Mouse (Mus musculus) kidney, postnatal 36 days (tissue): ENCODE results near the gene Rtl8a.
"Not testable (repeated sequence)": the region's sequence is repeated elsewhere in the genome, so short reads cannot be mapped to it uniquely, and the experiment has no call there.

Experiments
- DNase-seq, 2 experiments: peaks; one replicate each; pipeline ENCODE4 v3.0.0; 2021 to 2022; ENCODE audit warnings: mixed read lengths in 2 of 2

Gene Rtl8a

GRCm38 (mm10) chrX:53642980-53643961 is at the start of gene Rtl8a:
Gene Rtl8a (minus strand): TSS chrX:53643682.
- peak; percentile 85 to 88 for DNase-seq

- no peak for DNase-seq
Measured at GRCm38 (mm10) chrX:53693141-53693540, 49.7 kb upstream of the Rtl8a start.

- DNase-seq = no peak
Measured at GRCm38 (mm10) chrX:53692065-53692464, 48.6 kb upstream of the Rtl8a start.

- peak; percentile 23 to 45 for DNase-seq
Measured at GRCm38 (mm10) chrX:53684676-53685075, 41.2 kb upstream of the Rtl8a start.

GRCm38 (mm10) chrX:53682650-53683049 is 39.2 kb upstream of the Rtl8a start:
- peak in 1 of 2 experiments; percentile 5 for DNase-seq

- DNase-seq = peak; percentile 54 to 86
Measured at GRCm38 (mm10) chrX:53676943-53677342, 33.5 kb upstream of the Rtl8a start.

GRCm38 (mm10) chrX:53670696-53671095 is 27.2 kb upstream of the Rtl8a start:
- not testable (repeated sequence) for DNase-seq

GRCm38 (mm10) chrX:53670294-53670693 is 26.8 kb upstream of the Rtl8a start, which contains the start of gene Rtl8b:
Gene Rtl8b (minus strand): TSS chrX:53670408.
- peak; percentile 84 to 88 for DNase-seq

GRCm38 (mm10) chrX:53669557-53670270 is 26.2 kb upstream of the Rtl8a start:
- not testable (repeated sequence) for DNase-seq

GRCm38 (mm10) chrX:53652917-53653316 is 9.4 kb upstream of the Rtl8a start:
- not testable (repeated sequence) for DNase-seq

- peak; percentile 1 to 9 for DNase-seq
Measured at GRCm38 (mm10) chrX:53645885-53646284, 2.4 kb upstream of the Rtl8a start.

- not testable (repeated sequence) for DNase-seq
Measured at GRCm38 (mm10) chrX:53642604-53642979, 890 bp downstream of the Rtl8a start.

GRCm38 (mm10) chrX:53638107-53638506 is 5.4 kb downstream of the Rtl8a start:
- not testable (repeated sequence) for DNase-seq

- DNase-seq = not testable (repeated sequence)
Measured at GRCm38 (mm10) chrX:53611395-53611794, 32.1 kb downstream of the Rtl8a start.

- peak; percentile 66 to 74 for DNase-seq
Measured at GRCm38 (mm10) chrX:53610571-53610970, 32.9 kb downstream of the Rtl8a start.

- not testable (repeated sequence) for DNase-seq
Measured at GRCm38 (mm10) chrX:53608879-53609278, 34.6 kb downstream of the Rtl8a start, which contains the start of gene Gm14597. Gene Gm14597 (minus strand): TSS chrX:53608979.

- DNase-seq = peak in 1 of 2 experiments; percentile 1
Measured at GRCm38 (mm10) chrX:53608122-53608813, 35.2 kb downstream of the Rtl8a start.

GRCm38 (mm10) chrX:53607242-53608121 is 36.0 kb downstream of the Rtl8a start, which contains the start of gene Rtl8c:
Gene Rtl8c (plus strand): TSS chrX:53608032.
- DNase-seq = peak; percentile 54 to 75

GRCm38 (mm10) chrX:53606176-53606575 is 37.3 kb downstream of the Rtl8a start:
- DNase-seq = not testable (repeated sequence)

GRCm38 (mm10) chrX:53599993-53600392 is 43.5 kb downstream of the Rtl8a start:
- DNase-seq = peak; percentile 47 to 79
